In the genomic region with DNA sequence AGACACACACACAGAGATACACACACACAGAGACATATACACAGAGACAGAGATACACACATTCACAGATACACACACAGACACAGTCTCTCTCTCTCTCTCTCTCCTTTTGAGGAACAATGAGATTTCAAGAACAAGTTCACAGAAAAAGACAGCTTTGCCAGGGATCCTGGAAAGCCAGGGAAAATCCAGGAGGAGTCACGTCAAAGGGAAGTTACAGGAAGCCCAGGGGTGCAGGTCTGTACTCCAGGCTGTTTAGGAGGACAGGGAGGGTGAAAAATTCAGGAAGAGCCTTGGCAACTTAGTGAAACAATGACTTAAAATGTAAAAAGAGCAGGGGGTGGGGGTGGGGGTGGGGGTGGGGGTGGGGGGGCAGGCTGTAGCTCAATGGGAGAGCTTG, we compare ENCODE assay signal across 17 mouse cellular contexts. TPM values are rescaled to one million over a fixed set of nuclear protein-coding genes. Genes with fewer than 3 reads are reported as not detected.
A peak's percentile ranks its signal among the peaks of the same experiment; 100 is the strongest.
DNase-seq lines count a peak whose midpoint lies in the region; ATAC-seq lines count a peak whose summit lies in the region.
"Had no signal": no experiment of that assay in that cellular context is flagged by ENCODE, and none has a peak within 500 bp of the region (broad histone marks: within the 10 kb centered on the region; RNA-seq: fewer than 3 reads in every experiment).

No protein-coding gene starts in this region.

- no peaks in the 10 kb centered on the region for H3K27me3 ChIP-seq in forebrain, embryonic 10.5 days (ENCODE audit: poor library complexity, severe bottlenecking)
- H3K27me3 ChIP-seq in forebrain, embryonic 14.5 days (replicated peaks; ENCODE audit: control insufficient read depth, insufficient read depth, low read length): no peaks in the 10 kb centered on the region
- H3K27me3 ChIP-seq in heart, embryonic 15.5 days: no peaks in the 10 kb centered on the region
- H3K27me3 ChIP-seq in lung, embryonic 15.5 days: no peaks in the 10 kb centered on the region
- H3K27me3 ChIP-seq in heart, embryonic 16.5 days (ENCODE audit: control insufficient read depth, insufficient read depth, low read length): no peaks in the 10 kb centered on the region
- H3K27me3 ChIP-seq: intestine, embryonic 15.5 days; Patski had no signal

- no peak for DNase-seq in forebrain, embryonic 10.5 days (ENCODE audit: extremely low spot score, low spot score)
- DNase-seq in forebrain, embryonic 14.5 days (ENCODE audit: low spot score): no peak
- DNase-seq in heart, postnatal 36 days: no peak
- DNase-seq in lung, postnatal 4 days: no peak
- no peak for DNase-seq in urinary bladder, postnatal 10 days (ENCODE audit: low spot score)
- DNase-seq: cerebellum, adult 9-10 months; gastrocnemius, postnatal 14 days; kidney, postnatal 36 days; retina, postnatal 1 day; thymus, adult 18-20 months had no signal

- no peak for ATAC-seq in forebrain, embryonic 14.5 days
- no peak for ATAC-seq in heart, embryonic 15.5 days (replicated peaks; ENCODE audit: insufficient number of reproducible peaks, insufficient read depth, low FRiP score, low read depth)
- no peak for ATAC-seq in lung, embryonic 15.5 days (ENCODE audit: borderline replicate concordance, extremely low read depth, low FRiP score, low TSS enrichment)
- no peak for ATAC-seq in heart, embryonic 16.5 days (replicated peaks; ENCODE audit: extremely low read depth, insufficient read depth, low FRiP score)
- ATAC-seq: intestine, embryonic 15.5 days; Patski had no signal

- no peak overlapping the region for H3K4me2 ChIP-seq in forebrain, embryonic 14.5 days (ENCODE audit: low read length)
- no peak overlapping the region for H3K4me2 ChIP-seq in heart, embryonic 15.5 days
- H3K4me2 ChIP-seq in lung, embryonic 15.5 days: no peak overlapping the region
- no peak overlapping the region for H3K4me2 ChIP-seq in heart, embryonic 16.5 days (ENCODE audit: low read depth, low read length)
- H3K4me2 ChIP-seq: intestine, embryonic 15.5 days had no signal

- H3K4me3 ChIP-seq in forebrain, embryonic 10.5 days: no peak overlapping the region
- no peak overlapping the region for H3K4me3 ChIP-seq in forebrain, embryonic 14.5 days (ENCODE audit: low read depth, low read length)
- no peak overlapping the region for H3K4me3 ChIP-seq in heart, embryonic 15.5 days
- no peak overlapping the region for H3K4me3 ChIP-seq in lung, embryonic 15.5 days
- no peak overlapping the region for H3K4me3 ChIP-seq in heart, embryonic 16.5 days (ENCODE audit: low read length)
- H3K4me3 ChIP-seq: intestine, embryonic 15.5 days; left cerebral cortex, adult 2 months had no signal

- peak overlapping the region; percentile 62; the same call in 1 of the 2 replicates for H3K27ac ChIP-seq in forebrain, embryonic 10.5 days
- H3K27ac ChIP-seq in forebrain, embryonic 14.5 days (ENCODE audit: low read depth, low read length): no peak overlapping the region
- H3K27ac ChIP-seq in heart, embryonic 15.5 days: peak overlapping the region; percentile 27
- peak overlapping the region; percentile 42; the same call in 1 of the 2 replicates for H3K27ac ChIP-seq in lung, embryonic 15.5 days
- peak overlapping the region; percentile 73 for H3K27ac ChIP-seq in heart, embryonic 16.5 days (ENCODE audit: low read length)
- H3K27ac ChIP-seq: intestine, embryonic 15.5 days; left cerebral cortex, adult 2 months; liver, embryonic 14.5 days had no signal

- no peak overlapping the region for H3K9ac ChIP-seq in forebrain, embryonic 14.5 days (ENCODE audit: low read length)
- H3K9ac ChIP-seq in heart, embryonic 15.5 days: no peak overlapping the region
- H3K9ac ChIP-seq in lung, embryonic 15.5 days: no peak overlapping the region
- no peak overlapping the region for H3K9ac ChIP-seq in heart, embryonic 16.5 days (ENCODE audit: low read length)
- H3K9ac ChIP-seq: intestine, embryonic 15.5 days; liver, embryonic 14.5 days had no signal

- WGBS in forebrain, embryonic 10.5 days: 79% methylated on average over 1 of the region's 1 CpGs
- WGBS in forebrain, embryonic 14.5 days: 62% methylated on average over 1 of the region's 1 CpGs
- WGBS in heart, embryonic 15.5 days: 69% methylated on average over 1 of the region's 1 CpGs
- 69% methylated on average over 1 of the region's 1 CpGs for WGBS in lung, embryonic 15.5 days
- 62% methylated on average over 1 of the region's 1 CpGs for WGBS in heart, embryonic 16.5 days

- intact Hi-C loops in heart, postnatal 36 days (cut with DNase I): no loop called here

- peaks cover 57% of the 10 kb centered on the region for H3K4me1 ChIP-seq in forebrain, embryonic 10.5 days
- no peaks in the 10 kb centered on the region; the same call in 1 of the 2 replicates for H3K4me1 ChIP-seq in forebrain, embryonic 14.5 days (ENCODE audit: control insufficient read depth, insufficient read depth, low read length)
- H3K4me1 ChIP-seq in heart, embryonic 15.5 days (replicated peaks): peaks cover 53% of the 10 kb centered on the region
- peaks cover 48% of the 10 kb centered on the region for H3K4me1 ChIP-seq in lung, embryonic 15.5 days
- H3K4me1 ChIP-seq in heart, embryonic 16.5 days (ENCODE audit: control insufficient read depth, insufficient read depth, low read length): peaks cover 47% of the 10 kb centered on the region

- no peaks in the 10 kb centered on the region for H3K36me3 ChIP-seq in forebrain, embryonic 10.5 days (replicated peaks)
- H3K36me3 ChIP-seq in forebrain, embryonic 14.5 days (ENCODE audit: control insufficient read depth, insufficient read depth, low read length): no peaks in the 10 kb centered on the region
- no peaks in the 10 kb centered on the region for H3K36me3 ChIP-seq in heart, embryonic 15.5 days
- H3K36me3 ChIP-seq in lung, embryonic 15.5 days: no peaks in the 10 kb centered on the region
- H3K36me3 ChIP-seq in heart, embryonic 16.5 days (ENCODE audit: control insufficient read depth, insufficient read depth): no peaks in the 10 kb centered on the region
- H3K36me3 ChIP-seq: intestine, embryonic 15.5 days had no signal

- no peaks in the 10 kb centered on the region for H3K9me3 ChIP-seq in forebrain, embryonic 10.5 days
- H3K9me3 ChIP-seq in forebrain, embryonic 14.5 days (replicated peaks; ENCODE audit: control insufficient read depth, low read length): no peaks in the 10 kb centered on the region
- H3K9me3 ChIP-seq in heart, embryonic 15.5 days (replicated peaks): no peaks in the 10 kb centered on the region
- no peaks in the 10 kb centered on the region for H3K9me3 ChIP-seq in lung, embryonic 15.5 days
- no peaks in the 10 kb centered on the region for H3K9me3 ChIP-seq in heart, embryonic 16.5 days (replicated peaks; ENCODE audit: control insufficient read depth, low read length)
- H3K9me3 ChIP-seq: intestine, embryonic 15.5 days had no signal

RNA-seq across cellular contexts. Expression of a gene that starts 56.5 kb away (rescaled TPM):
- 1.9 and 2.8 TPM in 2 replicates for polyA plus RNA-seq in forebrain, embryonic 10.5 days (2016; fragmentation: Nextera tagmentation; extraction: Ambion mirVana)
- polyA plus RNA-seq in forebrain, embryonic 14.5 days (2014; fragmentation: Nextera tagmentation; extraction: Ambion mirVana): 4.7 and 7.2 TPM in 2 replicates
- 3.2 and 4.1 TPM in 2 replicates for polyA plus RNA-seq in heart, embryonic 15.5 days (2015; fragmentation: Nextera tagmentation; extraction: Ambion mirVana)
- total RNA-seq in heart, postnatal 36 days (2021): 1 to 10 TPM; 6.6 to 6.7 TPM
- 2.0 and 2.8 TPM in 2 replicates for polyA plus RNA-seq in lung, embryonic 15.5 days (2015; fragmentation: Nextera tagmentation; extraction: Ambion mirVana)
- polyA plus RNA-seq in heart, embryonic 16.5 days (2015; fragmentation: Nextera tagmentation; extraction: Ambion mirVana): 3.3 TPM in 2 replicates
